Mouse (Mus musculus) kidney, adult 2 months (tissue): ENCODE data around the gene Med12l.

Experiments used
- CTCF ChIP-seq: fragments of 200-500 bp; conservative IDR thresholded peaks from 2 replicates; pipeline ENCODE4 v1.5.1; 2011; ENCODE audit warnings: low read depth, mild to moderate bottlenecking, control low read depth, low read length, moderate library complexity, mixed read lengths; ENCODE audit not compliant: insufficient read depth, insufficient read length
- POLR2A ChIP-seq: fragments of 200-500 bp; IDR thresholded peaks from one replicate; pipeline ENCODE4 v1.6.1; 2011; ENCODE audit warnings: low read depth, low read length, control low read depth

GRCm38 (mm10) chr3:59010276-59010675 lies 4.7 kb downstream of the Med12l start:
- no peak for TF ChIP-seq CTCF
- TF ChIP-seq POLR2A, result no peak
